Mouse (Mus musculus) heart, embryonic 14.5 days (tissue): ENCODE data around the gene Zmym6. TPM values are rescaled to one million over a fixed set of nuclear protein-coding genes. Genes with fewer than 3 reads are reported as not detected.
"Not testable (repeated sequence)": the region's sequence is repeated elsewhere in the genome, so short reads cannot be mapped to it uniquely, and the experiment has no call there.

Source experiments
- ATAC-seq: fragments of 200-750 bp; cut with Nextera tagmentation; 2 replicates; pipeline ENCODE4 v1.8.0; 2017; ENCODE audit warnings: low read depth, moderate TSS enrichment; ENCODE audit not compliant: insufficient number of reproducible peaks, insufficient read depth, low FRiP score
- H3K27ac ChIP-seq, 2 experiments: fragments of 200-500 bp in 1 of 2; fragments of 300-500 bp in 1 of 2; sonication (generic) in 1 of 2; replicated peaks in 1 of 2; 2 replicates each; pipeline ENCODE4 v1.5.1; 2012 to 2014; ENCODE audit warnings: low read depth in 2 of 2, low read length in 2 of 2, control low read depth in 1 of 2, mild to moderate bottlenecking in 1 of 2, mixed read lengths in 1 of 2; ENCODE audit not compliant: control insufficient read depth in 1 of 2, insufficient read depth in 1 of 2
- H3K27me3 ChIP-seq: fragments of 300-500 bp; sonication (generic); 2 replicates; pipeline ENCODE4 v1.6.1; 2014; ENCODE audit warnings: mild to moderate bottlenecking, low read length, control low read depth; ENCODE audit not compliant: control insufficient read depth, insufficient read depth
- H3K36me3 ChIP-seq: fragments of 300-500 bp; sonication (generic); 2 replicates; pipeline ENCODE4 v1.6.1; 2014; ENCODE audit warnings: mild to moderate bottlenecking, control low read depth, low read length, mixed read lengths; ENCODE audit not compliant: control insufficient read depth, insufficient read depth
- H3K4me1 ChIP-seq, 2 experiments: fragments of 200-500 bp in 1 of 2; fragments of 300-500 bp in 1 of 2; sonication (generic) in 1 of 2; 2 replicates each; pipeline ENCODE4 v1.6.1; 2012 to 2014; ENCODE audit warnings: low read length in 2 of 2, control low read depth in 1 of 2, mixed read lengths in 1 of 2; ENCODE audit not compliant: control insufficient read depth in 2 of 2, insufficient read depth in 2 of 2
- H3K4me2 ChIP-seq: fragments of 300-500 bp; sonication (generic); 2 replicates; pipeline ENCODE4 v1.6.1; 2014; ENCODE audit warnings: mild to moderate bottlenecking, low read length
- H3K4me3 ChIP-seq, 2 experiments: fragments of 200-500 bp in 1 of 2; fragments of 300-500 bp in 1 of 2; sonication (generic) in 1 of 2; 2 replicates each; pipeline ENCODE4 v1.5.1; 2012 to 2014; ENCODE audit warnings: low read length in 2 of 2, mild to moderate bottlenecking in 2 of 2, control low read depth in 1 of 2, low read depth in 1 of 2, moderate library complexity in 1 of 2; ENCODE audit not compliant: control insufficient read depth in 1 of 2, insufficient read depth in 1 of 2
- H3K9ac ChIP-seq: fragments of 300-500 bp; sonication (generic); 2 replicates; pipeline ENCODE4 v1.6.1; 2014; ENCODE audit warnings: mild to moderate bottlenecking, low read length
- H3K9me3 ChIP-seq: fragments of 300-500 bp; sonication (generic); 2 replicates; pipeline ENCODE4 v1.6.1; 2016; ENCODE audit warnings: low read length, control low read depth; ENCODE audit not compliant: control insufficient read depth
- WGBS: fragments of 180-500 bp; shearing (Covaris S2); extraction: QIAGEN DNeasy Blood & Tissue Kit; methylation state at CpG from one replicate; pipeline ENCODE4 v1.1.7; 2014; 5-methylcytosine and 5-hydroxymethylcytosine counted together
- polyA plus RNA-seq: library from polyadenylated mRNA; unstranded; fragments of >200 nt; fragmentation: Nextera tagmentation; extraction: Ambion mirVana; gene quantifications from 2 replicates; pipeline ENCODE4 v1.2.1, GENCODE M21; 2014

The Zmym6 gene
- polyA plus RNA-seq, 1 experiment from 2014 or later, result 15.7 TPM

DNA sequence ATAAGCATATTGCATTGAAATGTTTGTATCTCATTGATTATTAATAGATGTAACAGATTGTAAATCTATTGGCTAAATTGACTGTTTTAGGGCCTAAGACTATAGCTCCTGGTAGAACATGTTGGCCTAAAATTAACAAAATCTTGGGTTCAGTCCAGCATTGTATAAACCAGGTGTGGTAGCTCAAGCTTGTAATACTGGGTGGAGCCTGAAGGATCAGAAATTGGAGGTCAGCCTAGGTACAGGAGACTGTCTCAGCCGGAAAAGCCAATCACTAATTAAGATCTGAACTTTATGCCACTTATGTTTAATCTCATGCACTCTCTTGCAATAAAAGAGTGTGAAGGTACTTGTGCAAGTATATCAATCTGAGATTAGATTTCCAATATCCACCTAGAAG is 8.6 kb downstream of the Zmym6 start:
- no peak overlapping the region for H3K4me2 ChIP-seq
- H3K27ac ChIP-seq, result no peak overlapping the region
- no peak overlapping the region for H3K9ac ChIP-seq
- H3K4me1 ChIP-seq, result no peaks in the 10 kb centered on the region
- no peaks in the 10 kb centered on the region for H3K9me3 ChIP-seq
- peaks cover 15% of the 10 kb centered on the region for H3K36me3 ChIP-seq
- H3K4me3 ChIP-seq, result no peak overlapping the region
- no peak for ATAC-seq
- 77% methylated on average over 1 of the region's 1 CpGs for WGBS
- no peaks in the 10 kb centered on the region for H3K27me3 ChIP-seq

GRCm38 (mm10) chr4:127091188-127091587 is 14.0 kb downstream of the Zmym6 start:
- no peak for ATAC-seq
- 90% methylated on average over 1 of the region's 1 CpGs for WGBS
- no peaks in the 10 kb centered on the region for H3K4me1 ChIP-seq

DNA sequence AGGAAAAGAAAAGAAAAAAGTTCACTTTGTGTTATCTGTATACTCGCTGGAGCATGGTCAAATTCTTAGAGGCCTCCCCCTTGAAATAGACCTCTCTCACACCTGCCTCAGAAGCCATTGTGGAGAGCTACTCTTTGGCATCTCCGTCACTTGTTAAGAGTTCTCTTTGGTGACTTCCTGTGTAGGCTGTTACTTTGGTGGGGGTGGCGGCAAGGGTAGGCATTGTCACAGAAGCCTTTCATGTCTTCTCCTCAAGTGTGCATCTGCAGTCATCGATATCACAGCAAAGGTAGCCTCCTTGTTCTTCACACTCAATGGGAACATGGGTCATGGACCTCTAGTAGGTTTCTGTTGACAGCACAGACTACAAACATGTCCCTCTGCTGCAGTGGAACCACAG is 17.9 kb downstream of the Zmym6 start:
- 88% methylated on average over 4 of the region's 4 CpGs for WGBS
- no peak overlapping the region for H3K4me3 ChIP-seq
- H3K27ac ChIP-seq, result no peak overlapping the region
- H3K4me2 ChIP-seq, result no peak overlapping the region
- H3K9ac ChIP-seq, result no peak overlapping the region
- no peaks in the 10 kb centered on the region for H3K9me3 ChIP-seq
- no peak for ATAC-seq
- H3K27me3 ChIP-seq, result no peaks in the 10 kb centered on the region
- peaks cover 13% of the 10 kb centered on the region; the same call in 1 of the 2 replicates for H3K36me3 ChIP-seq
- H3K4me1 ChIP-seq, result no peaks in the 10 kb centered on the region

More at GRCm38 (mm10) chr4:127091188-127091587, 14.0 kb downstream of the Zmym6 start:
- Histone ChIP-seq H3K4me2 (no peak overlapping the region), H3K4me3 (no peak overlapping the region), H3K27me3 (no peaks in the 10 kb centered on the region), H3K9ac (no peak overlapping the region), H3K27ac (no peak overlapping the region), H3K9me3 (no peaks in the 10 kb centered on the region), H3K36me3 (peaks cover 25% of the 10 kb centered on the region)

DNA sequence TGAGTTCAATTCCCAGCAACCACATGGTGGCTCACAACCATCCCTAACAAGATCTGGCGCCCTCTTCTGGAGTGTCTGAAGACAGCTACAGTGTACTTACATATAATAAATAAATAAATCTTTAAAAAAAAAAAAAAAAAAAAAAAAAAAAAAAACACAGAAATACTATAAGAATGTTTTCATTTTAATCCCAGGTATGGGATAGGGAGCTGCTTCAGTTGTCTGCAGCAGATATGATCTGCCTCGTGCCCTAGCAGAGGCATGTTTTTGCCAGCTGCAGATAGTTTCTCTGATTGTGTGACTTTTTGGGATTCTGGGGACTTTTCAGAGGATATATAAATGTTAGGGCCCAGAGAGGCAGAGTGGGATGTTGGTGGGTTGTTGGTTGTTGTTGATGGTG is 22.4 kb downstream of the Zmym6 start:
- H3K27me3 ChIP-seq, H3K9me3 ChIP-seq, ATAC-seq, H3K27ac ChIP-seq, H3K9ac ChIP-seq, H3K4me2 ChIP-seq, H3K4me1 ChIP-seq, H3K4me3 ChIP-seq: not testable (repeated sequence)
- H3K36me3 ChIP-seq, result peaks cover 20% of the 10 kb centered on the region; the same call in 1 of the 2 replicates
- 78% methylated on average over 1 of the region's 2 CpGs for WGBS

GRCm38 (mm10) chr4:127107566-127107965 is 30.4 kb downstream of the Zmym6 start:
- Histone ChIP-seq H3K4me2 (no peak overlapping the region), H3K36me3 (peaks cover 37% of the 10 kb centered on the region), H3K9ac (no peak overlapping the region), H3K4me1 (no peaks in the 10 kb centered on the region), H3K9me3 (0 out of 2 replicates have a peak, but pooled peaks cover 3% of the 10 kb centered on the region), H3K27me3 (no peaks in the 10 kb centered on the region), H3K27ac (no peak overlapping the region), H3K4me3 (no peak overlapping the region)
- WGBS, result 89% methylated on average over 4 of the region's 4 CpGs
- ATAC-seq, result no peak

DNA sequence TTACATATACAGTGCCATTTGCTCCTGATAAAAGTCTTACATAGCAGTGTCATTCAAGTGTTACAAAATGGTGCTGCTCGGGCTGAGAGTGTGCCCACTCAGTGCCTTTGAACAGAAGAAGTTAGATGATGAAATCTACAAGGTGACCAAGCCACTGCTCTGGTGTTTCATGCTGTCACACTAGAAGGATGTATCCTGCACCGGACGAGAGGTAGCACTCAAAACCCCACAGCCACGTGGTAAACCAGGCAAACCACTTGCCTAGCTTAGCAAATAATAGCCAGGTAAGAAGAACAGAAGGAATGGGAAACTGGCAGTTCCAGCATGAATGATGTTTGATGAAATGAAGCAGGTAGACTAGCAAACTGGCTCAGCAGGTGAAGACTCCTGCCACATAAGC is 33.4 kb downstream of the Zmym6 start:
- Histone ChIP-seq H3K4me2 (no peak overlapping the region), H3K27ac (no peak overlapping the region), H3K27me3 (no peaks in the 10 kb centered on the region), H3K36me3 (peaks cover 21% of the 10 kb centered on the region), H3K9me3 (peaks cover 3% of the 10 kb centered on the region; the same call in 1 of the 2 replicates), H3K4me1 (no peaks in the 10 kb centered on the region), H3K9ac (no peak overlapping the region), H3K4me3 (no peak overlapping the region)
- 60% methylated on average over 4 of the region's 4 CpGs for WGBS
- no peak for ATAC-seq

- Histone ChIP-seq H3K4me3 (no peak within 1 kb of the TSS), H3K36me3 (peaks cover 12% of the 10 kb centered on the region), H3K27ac (no peak within 1 kb of the TSS), H3K4me1 (peaks cover 0 to 6% of the 10 kb centered on the region in 2 experiments; a peak in 1 of 4 replicates), H3K4me2 (no peak within 1 kb of the TSS), H3K9ac (no peak within 1 kb of the TSS), H3K9me3 (no peaks in the 10 kb centered on the region), H3K27me3 (no peaks in the 10 kb centered on the region)
- ATAC-seq, result no peak
- 93% methylated on average over 5 of the region's 5 CpGs for WGBS
These were observed 46.2 kb downstream of the Zmym6 start, which contains the start of gene Tmem35b for GRCm38 (mm10) chr4:127123391-127123790. Gene Tmem35b, plus strand, starts transcription at chr4:127123691.

DNA sequence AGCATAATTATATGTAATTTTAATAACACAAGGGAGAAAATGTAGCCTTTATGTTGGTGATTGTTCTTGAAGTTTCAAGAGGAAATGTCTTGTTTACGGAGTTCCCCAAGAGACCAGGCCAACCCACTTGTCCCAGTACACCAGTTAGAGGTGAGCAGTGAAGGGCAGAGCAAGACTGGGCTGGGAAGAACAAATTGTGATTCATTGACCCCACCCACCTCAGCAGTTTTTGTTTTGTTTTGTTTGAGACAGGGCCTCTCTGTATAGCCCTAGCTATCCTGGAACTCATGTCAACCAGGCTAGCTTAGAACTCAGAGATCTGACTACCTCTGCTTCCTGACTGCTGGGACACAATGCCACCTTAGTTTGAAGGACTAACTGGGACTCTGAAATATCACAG is 47.1 kb downstream of the Zmym6 start:
- no peak for ATAC-seq
- H3K27ac ChIP-seq, result no peak overlapping the region
- H3K4me1 ChIP-seq, result peaks cover 0 to 6% of the 10 kb centered on the region in 2 experiments; a peak in 1 of 4 replicates
- no peaks in the 10 kb centered on the region for H3K9me3 ChIP-seq
- WGBS, result 85% methylated on average over 1 of the region's 1 CpGs
- no peak overlapping the region for H3K4me2 ChIP-seq
- no peak overlapping the region for H3K4me3 ChIP-seq
- no peak overlapping the region for H3K9ac ChIP-seq
- H3K36me3 ChIP-seq, result peaks cover 15% of the 10 kb centered on the region
- H3K27me3 ChIP-seq, result no peaks in the 10 kb centered on the region
